Mouse (Mus musculus): ENCODE measurements around the gene Mlh1. TPM values are rescaled to one million over a fixed set of nuclear protein-coding genes. Genes with fewer than 3 reads are reported as not detected.
A peak's percentile ranks its signal among the peaks of the same experiment; 100 is the strongest.

Mlh1 gene
- polyA plus RNA-seq, 1 experiment = 23.6 TPM

GRCm38 (mm10) chr9:111272996-111273785 lies 1.6 kb upstream of the Mlh1 start:
- H3K27me3 ChIP-seq (ENCODE audit: control insufficient read depth, insufficient read depth, low read length) = no peaks in the 10 kb centered on the region
- peaks cover 14% of the 10 kb centered on the region for H3K36me3 ChIP-seq (ENCODE audit: control insufficient read depth, insufficient read depth, low read length)
- H3K4me3 ChIP-seq (ENCODE audit: control insufficient read depth, insufficient read depth, low read length) = peak overlapping the region; percentile 25; the same call in 1 of the 2 replicates
- H3K27ac ChIP-seq (ENCODE audit: control insufficient read depth, insufficient read depth, low read length) = peak overlapping the region; percentile 25; the same call in 1 of the 2 replicates
- 33% methylated on average over 15 of the region's 15 CpGs for WGBS
- H3K4me1 ChIP-seq (replicated peaks; ENCODE audit: control insufficient read depth, insufficient read depth, low read length) = peaks cover 7% of the 10 kb centered on the region
- DNase-seq = peak; percentile 31
- TF ChIP-seq CTCF (IDR thresholded peaks at IDR 0.05; ENCODE audit: borderline replicate concordance, control insufficient read depth, extremely low read depth, insufficient read depth, low read length, poor library complexity) (no peak), POLR2A (IDR thresholded peaks at IDR 0.05; ENCODE audit: control insufficient read depth, extremely low read depth, insufficient read depth, low read length, poor library complexity) (no peak)

- Histone ChIP-seq H3K36me3 (ENCODE audit: control insufficient read depth, insufficient read depth, low read length) (peaks cover 7% of the 10 kb centered on the region), H3K4me3 (ENCODE audit: control insufficient read depth, insufficient read depth, low read length) (peak overlapping the region; percentile 72), H3K27ac (ENCODE audit: control insufficient read depth, insufficient read depth, low read length) (peak overlapping the region; percentile 76), H3K4me1 (replicated peaks; ENCODE audit: control insufficient read depth, insufficient read depth, low read length) (peaks cover 7% of the 10 kb centered on the region), H3K27me3 (ENCODE audit: control insufficient read depth, insufficient read depth, low read length) (no peaks in the 10 kb centered on the region)
- DNase-seq = no peak
- TF ChIP-seq CTCF (IDR thresholded peaks at IDR 0.05; ENCODE audit: borderline replicate concordance, control insufficient read depth, extremely low read depth, insufficient read depth, low read length, poor library complexity) = no peak
- no peak for TF ChIP-seq POLR2A (IDR thresholded peaks at IDR 0.05; ENCODE audit: control insufficient read depth, extremely low read depth, insufficient read depth, low read length, poor library complexity)
- whole genome bisulfite sequencing = 5% methylated on average over 19 of the region's 19 CpGs
Observed at GRCm38 (mm10) chr9:111272356-111272755, 765 bp upstream of the Mlh1 start.

GRCm38 (mm10) chr9:111271056-111271433 lies 546 bp downstream of the Mlh1 start:
- H3K27me3 ChIP-seq (ENCODE audit: control insufficient read depth, insufficient read depth, low read length) = no peaks in the 10 kb centered on the region
- peaks cover 7% of the 10 kb centered on the region for H3K4me1 ChIP-seq (replicated peaks; ENCODE audit: control insufficient read depth, insufficient read depth, low read length)
- no peak for TF ChIP-seq CTCF (IDR thresholded peaks at IDR 0.05; ENCODE audit: borderline replicate concordance, control insufficient read depth, extremely low read depth, insufficient read depth, low read length, poor library complexity)
- TF ChIP-seq POLR2A (IDR thresholded peaks at IDR 0.05; ENCODE audit: control insufficient read depth, extremely low read depth, insufficient read depth, low read length, poor library complexity) = no peak
- H3K4me3 ChIP-seq (ENCODE audit: control insufficient read depth, insufficient read depth, low read length) = peak overlapping the region; percentile 86
- peak overlapping the region; percentile 47 for H3K27ac ChIP-seq (ENCODE audit: control insufficient read depth, insufficient read depth, low read length)
- peaks cover 9% of the 10 kb centered on the region; the same call in 1 of the 2 replicates for H3K36me3 ChIP-seq (ENCODE audit: control insufficient read depth, insufficient read depth, low read length)
- no peak for DNase-seq
- under 1% methylated on average over 32 of the region's 32 CpGs for whole genome bisulfite sequencing

GRCm38 (mm10) chr9:111270606-111271005 lies 985 bp downstream of the Mlh1 start:
- peaks cover 7% of the 10 kb centered on the region for H3K4me1 ChIP-seq (replicated peaks; ENCODE audit: control insufficient read depth, insufficient read depth, low read length)
- no peak overlapping the region for H3K27ac ChIP-seq (ENCODE audit: control insufficient read depth, insufficient read depth, low read length)
- no peak overlapping the region for H3K4me3 ChIP-seq (ENCODE audit: control insufficient read depth, insufficient read depth, low read length)
- no peaks in the 10 kb centered on the region for H3K27me3 ChIP-seq (ENCODE audit: control insufficient read depth, insufficient read depth, low read length)
- WGBS = 11% methylated on average over 5 of the region's 5 CpGs
- H3K36me3 ChIP-seq (ENCODE audit: control insufficient read depth, insufficient read depth, low read length) = peaks cover 9% of the 10 kb centered on the region; the same call in 1 of the 2 replicates
- no peak for DNase-seq
- TF ChIP-seq POLR2A (IDR thresholded peaks at IDR 0.05; ENCODE audit: control insufficient read depth, extremely low read depth, insufficient read depth, low read length, poor library complexity) (no peak), CTCF (IDR thresholded peaks at IDR 0.05; ENCODE audit: borderline replicate concordance, control insufficient read depth, extremely low read depth, insufficient read depth, low read length, poor library complexity) (no peak)

GRCm38 (mm10) chr9:111267998-111268397 lies 3.6 kb downstream of the Mlh1 start:
- WGBS = 98% methylated on average over 2 of the region's 2 CpGs
- H3K4me1 ChIP-seq (replicated peaks; ENCODE audit: control insufficient read depth, insufficient read depth, low read length) = no peaks in the 10 kb centered on the region
- H3K27me3 ChIP-seq (ENCODE audit: control insufficient read depth, insufficient read depth, low read length) = no peaks in the 10 kb centered on the region
- no peak overlapping the region for H3K27ac ChIP-seq (ENCODE audit: control insufficient read depth, insufficient read depth, low read length)
- H3K36me3 ChIP-seq (ENCODE audit: control insufficient read depth, insufficient read depth, low read length) = peaks cover 21% of the 10 kb centered on the region; the same call in 1 of the 2 replicates
- DNase-seq = no peak
- TF ChIP-seq POLR2A (IDR thresholded peaks at IDR 0.05; ENCODE audit: control insufficient read depth, extremely low read depth, insufficient read depth, low read length, poor library complexity) (no peak), CTCF (IDR thresholded peaks at IDR 0.05; ENCODE audit: borderline replicate concordance, control insufficient read depth, extremely low read depth, insufficient read depth, low read length, poor library complexity) (no peak)
- no peak overlapping the region for H3K4me3 ChIP-seq (ENCODE audit: control insufficient read depth, insufficient read depth, low read length)

GRCm38 (mm10) chr9:111261356-111261755 lies 10.2 kb downstream of the Mlh1 start:
- H3K4me3 ChIP-seq (ENCODE audit: control insufficient read depth, insufficient read depth, low read length) = no peak overlapping the region
- no peak for TF ChIP-seq CTCF (IDR thresholded peaks at IDR 0.05; ENCODE audit: borderline replicate concordance, control insufficient read depth, extremely low read depth, insufficient read depth, low read length, poor library complexity)
- TF ChIP-seq POLR2A (IDR thresholded peaks at IDR 0.05; ENCODE audit: control insufficient read depth, extremely low read depth, insufficient read depth, low read length, poor library complexity) = no peak
- 96% methylated on average over 4 of the region's 4 CpGs for WGBS
- peaks cover 34% of the 10 kb centered on the region for H3K36me3 ChIP-seq (ENCODE audit: control insufficient read depth, insufficient read depth, low read length)
- no peak for DNase-seq
- no peaks in the 10 kb centered on the region for H3K4me1 ChIP-seq (replicated peaks; ENCODE audit: control insufficient read depth, insufficient read depth, low read length)
- H3K27ac ChIP-seq (ENCODE audit: control insufficient read depth, insufficient read depth, low read length) = no peak overlapping the region
- no peaks in the 10 kb centered on the region for H3K27me3 ChIP-seq (ENCODE audit: control insufficient read depth, insufficient read depth, low read length)

Data from thymus, adult 2 months (tissue).